Mouse (Mus musculus): Measurements from ENCODE around the gene Cux1.

GRCm38 (mm10) chr5:136357227-136357626, 210.1 kb downstream of the Cux1 start:
- no peak for TF ChIP-seq POLR2A (IDR thresholded peaks at IDR 0.05; ENCODE audit: insufficient read depth, low read depth, low read length)
- no peak for TF ChIP-seq CTCF (IDR thresholded peaks at IDR 0.05)
- TF ChIP-seq EP300 (IDR thresholded peaks at IDR 0.05; ENCODE audit: insufficient read depth, low read depth, low read length), result no peak
